Mouse (Mus musculus) myocyte (in vitro differentiated cells): ENCODE measurements around the gene Stk35.

Experiments used
- CEBPB ChIP-seq: IDR thresholded peaks from 2 replicates; pipeline ENCODE4 v1.6.1; 2011; ENCODE audit warnings: mild to moderate bottlenecking, moderate library complexity; ENCODE audit not compliant: poor library complexity, insufficient read depth, severe bottlenecking
- E2F4 ChIP-seq: IDR thresholded peaks from one replicate; pipeline ENCODE4 v1.6.1; 2011; ENCODE audit warnings: mild to moderate bottlenecking, control low read depth, moderate library complexity; ENCODE audit not compliant: insufficient read depth
- MAX ChIP-seq: IDR thresholded peaks from one replicate; pipeline ENCODE4 v1.6.1; 2011; ENCODE audit warnings: low read depth, mild to moderate bottlenecking, control low read depth
- MYOD1 ChIP-seq, 3 experiments: IDR thresholded peaks; one replicate each; pipeline ENCODE4 v1.6.1; 2011; ENCODE audit warnings: control low read depth in 2 of 3, low read depth in 2 of 3, mild to moderate bottlenecking in 2 of 3, moderate library complexity in 1 of 3; ENCODE audit not compliant: insufficient read length in 2 of 3, control insufficient read depth in 1 of 3
- MYOG ChIP-seq, 3 experiments: IDR thresholded peaks; one replicate each; pipeline ENCODE4 v1.6.1; 2011; ENCODE audit warnings: control low read depth in 2 of 3, low read depth in 2 of 3, mild to moderate bottlenecking in 2 of 3; ENCODE audit not compliant: insufficient read length in 2 of 3, control insufficient read depth in 1 of 3, insufficient read depth in 1 of 3
- POLR2A ChIP-seq: IDR thresholded peaks from one replicate; pipeline ENCODE4 v1.6.1; 2011; ENCODE audit warnings: low read depth, mild to moderate bottlenecking, control low read depth, moderate library complexity; ENCODE audit not compliant: insufficient read length
- POLR2AphosphoS2 ChIP-seq: IDR thresholded peaks from one replicate; pipeline ENCODE4 v1.6.1; 2011; ENCODE audit warnings: low read depth, control low read depth; ENCODE audit not compliant: insufficient read length
- REST ChIP-seq: IDR thresholded peaks from one replicate; pipeline ENCODE4 v1.6.1; 2011; ENCODE audit warnings: mild to moderate bottlenecking, control low read depth, moderate library complexity; ENCODE audit not compliant: insufficient read depth, insufficient read length
- SRF ChIP-seq: IDR thresholded peaks from one replicate; pipeline ENCODE4 v1.6.1; 2011; ENCODE audit warnings: low read depth; ENCODE audit not compliant: control insufficient read depth, insufficient read length
- TCF12 ChIP-seq: IDR thresholded peaks from one replicate; pipeline ENCODE4 v1.6.1; 2011; ENCODE audit warnings: mild to moderate bottlenecking, control low read depth; ENCODE audit not compliant: poor library complexity, insufficient read depth, severe bottlenecking
- TCF3 ChIP-seq: IDR thresholded peaks from one replicate; pipeline ENCODE4 v1.6.1; 2011; ENCODE audit warnings: low read depth, control low read depth; ENCODE audit not compliant: insufficient read length
- USF1 ChIP-seq: IDR thresholded peaks from one replicate; pipeline ENCODE4 v1.6.1; 2011; ENCODE audit warnings: low read depth, mild to moderate bottlenecking, control low read depth, moderate library complexity

DNA sequence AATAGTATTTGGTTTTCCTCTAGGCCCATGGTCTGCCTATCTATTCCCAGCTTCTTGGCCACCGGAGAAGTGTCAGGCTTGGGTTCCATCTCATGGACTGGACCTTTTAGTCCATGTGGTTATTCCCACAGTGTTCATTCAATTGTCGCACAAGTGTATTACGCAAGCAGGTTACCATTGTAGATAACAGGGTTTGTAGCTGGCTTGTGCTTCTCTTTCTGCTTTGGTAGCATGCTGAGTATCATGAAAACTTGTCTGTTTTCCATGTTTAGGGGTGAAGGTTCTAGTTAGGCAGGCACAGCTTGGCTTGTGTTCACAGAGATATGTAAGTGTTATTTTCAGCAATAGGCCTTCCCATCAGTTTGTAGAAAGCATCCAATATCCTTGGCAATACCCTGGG lies 25.8 kb downstream of the Stk35 start:
- TF ChIP-seq USF1 (no peak), REST (no peak), POLR2A (no peak), MAX (no peak), MYOG (IDR thresholded peaks at IDR 0.05; ENCODE audit: control insufficient read depth in 1 of 3, insufficient read depth in 1 of 3, insufficient read length in 2 of 3, low read depth in 2 of 3) (no peak), MYOD1 (IDR thresholded peaks at IDR 0.05; ENCODE audit: control insufficient read depth in 1 of 3, insufficient read length in 2 of 3, low read depth in 2 of 3) (no peak), TCF3 (no peak), CEBPB (no peak), E2F4 (no peak), POLR2AphosphoS2 (no peak), SRF (no peak), TCF12 (no peak)
